Mouse (Mus musculus): Measurements from ENCODE around the gene Lrwd1. TPM values are rescaled to one million over a fixed set of nuclear protein-coding genes. Genes with fewer than 3 reads are reported as not detected.

The Lrwd1 gene
- 7.5 and 7.8 TPM in 2 replicates for polyA plus RNA-seq (2015; fragmentation: Nextera tagmentation; extraction: Ambion mirVana)

- peak; percentile 90 for TF ChIP-seq CTCF (IDR thresholded peaks at IDR 0.05; ENCODE audit: low read depth)
- Histone ChIP-seq H3K36me3 (ENCODE audit: control insufficient read depth, insufficient read depth) (peaks cover 37% of the 10 kb centered on the region), H3K4me3 (ENCODE audit: low read depth, low read length) (peak within 1 kb of the TSS; percentile 78), H3K27me3 (replicated peaks; ENCODE audit: control insufficient read depth, insufficient read depth, low read length) (no peaks in the 10 kb centered on the region), H3K27ac (ENCODE audit: low read depth, low read length) (peak within 1 kb of the TSS; percentile 61), H3K9ac (ENCODE audit: low read depth, low read length) (peak within 1 kb of the TSS; percentile 76), H3K4me1 (replicated peaks; ENCODE audit: control insufficient read depth, insufficient read depth, low read length) (no peaks in the 10 kb centered on the region), H3K4me2 (replicated peaks; ENCODE audit: low read depth) (peak within 1 kb of the TSS; percentile 83), H3K9me3 (ENCODE audit: control insufficient read depth) (no peaks in the 10 kb centered on the region)
- under 1% methylated on average over 60 of the region's 60 CpGs for WGBS
- ATAC-seq: peak; percentile 91
These were observed at the start of gene Lrwd1, which contains the start of gene Alkbh4 for GRCm38 (mm10) chr5:136135571-136136291. Lrwd1 (minus strand) TSS chr5:136136074. Alkbh4 (plus strand) TSS chr5:136136146.

DNA sequence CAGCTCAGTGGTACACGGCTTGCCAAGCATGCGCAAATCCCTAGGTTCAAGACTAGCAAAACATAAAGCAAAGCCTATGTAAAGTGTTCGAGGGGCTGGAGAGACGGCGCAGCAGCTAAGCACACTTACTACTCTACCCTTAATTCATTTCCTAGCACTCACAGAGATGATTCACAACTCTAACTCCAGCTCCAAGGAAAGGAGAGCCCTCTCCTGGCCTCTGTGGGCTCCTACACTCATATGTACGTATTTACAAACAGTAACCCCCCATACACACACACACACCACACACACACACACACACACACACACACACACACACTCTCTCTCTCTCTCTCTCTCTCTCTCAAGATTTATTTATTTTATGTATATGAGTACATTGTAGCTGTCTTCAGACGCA lies 47.9 kb upstream of the Lrwd1 start:
- Histone ChIP-seq H3K4me2 (replicated peaks; ENCODE audit: low read depth) (no peak overlapping the region), H3K36me3 (ENCODE audit: control insufficient read depth, insufficient read depth) (peaks cover 63% of the 10 kb centered on the region), H3K27me3 (replicated peaks; ENCODE audit: control insufficient read depth, insufficient read depth, low read length) (no peaks in the 10 kb centered on the region), H3K27ac (ENCODE audit: low read depth, low read length) (no peak overlapping the region), H3K4me1 (replicated peaks; ENCODE audit: control insufficient read depth, insufficient read depth, low read length) (no peaks in the 10 kb centered on the region), H3K9me3 (ENCODE audit: control insufficient read depth) (no peaks in the 10 kb centered on the region), H3K9ac (ENCODE audit: low read depth, low read length) (no peak overlapping the region), H3K4me3 (ENCODE audit: low read depth, low read length) (no peak overlapping the region)
- peak; percentile 46 for TF ChIP-seq CTCF (IDR thresholded peaks at IDR 0.05; ENCODE audit: low read depth)
- WGBS: 92% methylated on average over 7 of the region's 7 CpGs
- ATAC-seq: no peak

- Histone ChIP-seq H3K9ac (ENCODE audit: low read depth, low read length) (no peak overlapping the region), H3K27me3 (replicated peaks; ENCODE audit: control insufficient read depth, insufficient read depth, low read length) (no peaks in the 10 kb centered on the region), H3K4me1 (replicated peaks; ENCODE audit: control insufficient read depth, insufficient read depth, low read length) (no peaks in the 10 kb centered on the region), H3K27ac (ENCODE audit: low read depth, low read length) (no peak overlapping the region), H3K36me3 (ENCODE audit: control insufficient read depth, insufficient read depth) (peaks cover 62% of the 10 kb centered on the region), H3K4me2 (replicated peaks; ENCODE audit: low read depth) (no peak overlapping the region), H3K4me3 (ENCODE audit: low read depth, low read length) (no peak overlapping the region), H3K9me3 (ENCODE audit: control insufficient read depth) (no peaks in the 10 kb centered on the region)
- ATAC-seq: no peak
- 82% methylated on average over 4 of the region's 4 CpGs for WGBS
- no peak for TF ChIP-seq CTCF (IDR thresholded peaks at IDR 0.05; ENCODE audit: low read depth)
These were observed 47.0 kb upstream of the Lrwd1 start for GRCm38 (mm10) chr5:136182830-136183229.

DNA sequence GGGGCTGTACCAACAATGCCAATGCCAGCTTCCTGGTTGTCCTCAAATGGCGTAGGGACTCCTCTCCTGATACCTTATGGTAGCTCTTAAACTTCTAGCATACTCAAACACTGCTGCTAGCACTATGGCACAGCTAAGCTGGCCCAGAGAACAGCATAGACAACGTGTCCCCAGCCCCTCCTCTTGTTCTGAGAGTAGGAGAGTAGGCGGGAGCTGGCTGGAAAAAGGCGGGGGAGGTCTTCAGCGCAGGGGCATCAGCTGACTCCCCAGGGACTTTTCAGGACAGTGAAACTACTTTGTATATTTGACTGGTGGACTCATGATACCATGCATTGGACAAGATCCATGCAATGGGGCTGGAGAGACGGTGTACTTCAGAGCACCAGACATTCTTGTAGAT lies 46.2 kb upstream of the Lrwd1 start:
- Histone ChIP-seq H3K4me3 (ENCODE audit: low read depth, low read length) (no peak overlapping the region), H3K27ac (ENCODE audit: low read depth, low read length) (no peak overlapping the region), H3K4me1 (replicated peaks; ENCODE audit: control insufficient read depth, insufficient read depth, low read length) (no peaks in the 10 kb centered on the region), H3K9me3 (ENCODE audit: control insufficient read depth) (no peaks in the 10 kb centered on the region), H3K4me2 (replicated peaks; ENCODE audit: low read depth) (no peak overlapping the region), H3K9ac (ENCODE audit: low read depth, low read length) (no peak overlapping the region), H3K36me3 (ENCODE audit: control insufficient read depth, insufficient read depth) (peaks cover 59% of the 10 kb centered on the region), H3K27me3 (replicated peaks; ENCODE audit: control insufficient read depth, insufficient read depth, low read length) (no peaks in the 10 kb centered on the region)
- no peak for TF ChIP-seq CTCF (IDR thresholded peaks at IDR 0.05; ENCODE audit: low read depth)
- WGBS: 86% methylated on average over 6 of the region's 6 CpGs
- no peak for ATAC-seq

DNA sequence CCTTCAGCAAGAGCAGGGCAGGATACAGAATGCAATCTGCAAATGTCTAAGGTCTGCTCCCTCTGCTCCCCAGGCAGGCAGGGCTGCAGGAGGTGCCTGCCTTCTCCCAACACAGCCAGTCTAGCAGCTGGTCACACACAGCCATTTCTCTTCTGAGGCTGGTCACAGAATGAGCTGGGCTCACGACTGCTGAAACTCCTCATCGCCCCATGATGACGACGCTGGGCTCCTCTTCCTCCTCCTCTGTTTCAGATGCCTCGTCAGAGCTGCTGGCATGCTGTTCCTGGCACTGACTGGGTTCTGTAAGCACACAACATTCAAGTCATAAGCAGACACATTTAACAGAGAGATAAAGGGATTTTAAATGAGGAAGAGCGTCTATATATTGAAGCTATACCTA lies 45.3 kb upstream of the Lrwd1 start:
- ATAC-seq: no peak
- H3K4me2 ChIP-seq (replicated peaks; ENCODE audit: low read depth): no peak overlapping the region
- H3K9ac ChIP-seq (ENCODE audit: low read depth, low read length): no peak overlapping the region
- WGBS: 89% methylated on average over 6 of the region's 6 CpGs
- no peak overlapping the region for H3K4me3 ChIP-seq (ENCODE audit: low read depth, low read length)
- no peaks in the 10 kb centered on the region for H3K4me1 ChIP-seq (replicated peaks; ENCODE audit: control insufficient read depth, insufficient read depth, low read length)
- TF ChIP-seq CTCF (IDR thresholded peaks at IDR 0.05; ENCODE audit: low read depth): no peak
- H3K27me3 ChIP-seq (replicated peaks; ENCODE audit: control insufficient read depth, insufficient read depth, low read length): no peaks in the 10 kb centered on the region
- H3K9me3 ChIP-seq (ENCODE audit: control insufficient read depth): no peaks in the 10 kb centered on the region
- peaks cover 56% of the 10 kb centered on the region for H3K36me3 ChIP-seq (ENCODE audit: control insufficient read depth, insufficient read depth)
- no peak overlapping the region for H3K27ac ChIP-seq (ENCODE audit: low read depth, low read length)

DNA sequence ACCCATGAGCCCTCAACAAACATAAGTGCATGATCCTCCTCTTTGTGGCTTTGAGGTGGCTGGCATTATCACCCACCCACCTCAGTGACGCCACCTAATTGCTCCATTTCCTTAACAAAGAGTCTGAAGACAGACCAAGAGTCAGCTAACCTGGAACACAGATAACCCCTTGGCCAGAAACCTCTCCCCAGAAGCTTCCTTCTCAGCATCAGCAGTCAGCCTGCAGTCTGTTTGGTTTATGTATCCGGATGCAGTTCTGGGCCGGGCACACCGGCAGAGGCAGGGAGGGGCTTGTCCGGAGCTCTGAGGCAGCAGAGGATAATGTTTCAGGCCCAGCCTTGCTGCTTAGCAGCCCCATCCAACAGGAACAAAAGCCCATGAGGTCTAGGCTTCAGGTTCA lies 43.7 kb upstream of the Lrwd1 start:
- no peaks in the 10 kb centered on the region for H3K27me3 ChIP-seq (replicated peaks; ENCODE audit: control insufficient read depth, insufficient read depth, low read length)
- 79% methylated on average over 5 of the region's 5 CpGs for WGBS
- H3K4me2 ChIP-seq (replicated peaks; ENCODE audit: low read depth): no peak overlapping the region
- no peak for ATAC-seq
- no peak overlapping the region for H3K27ac ChIP-seq (ENCODE audit: low read depth, low read length)
- no peak for TF ChIP-seq CTCF (IDR thresholded peaks at IDR 0.05; ENCODE audit: low read depth)
- H3K9ac ChIP-seq (ENCODE audit: low read depth, low read length): no peak overlapping the region
- no peaks in the 10 kb centered on the region for H3K4me1 ChIP-seq (replicated peaks; ENCODE audit: control insufficient read depth, insufficient read depth, low read length)
- H3K9me3 ChIP-seq (ENCODE audit: control insufficient read depth): no peaks in the 10 kb centered on the region
- no peak overlapping the region for H3K4me3 ChIP-seq (ENCODE audit: low read depth, low read length)
- peaks cover 54% of the 10 kb centered on the region for H3K36me3 ChIP-seq (ENCODE audit: control insufficient read depth, insufficient read depth)

Measured in intestine, postnatal 0 days (tissue).